Mouse (Mus musculus) thymus, postnatal 14 days (tissue): ENCODE results near the gene Spaca1.
"Not testable (repeated sequence)": the region's sequence is repeated elsewhere in the genome, so short reads cannot be mapped to it uniquely, and the experiment has no call there.

ENCODE experiments used
- DNase-seq: peaks from one replicate; pipeline ENCODE4 v3.0.0; 2021

Gene Spaca1

GRCm38 (mm10) chr4:34049571-34050255 lies at the start of gene Spaca1:
Spaca1 (minus strand) TSS chr4:34050191.
- peak; percentile 5 for DNase-seq

- DNase-seq: not testable (repeated sequence)
Measured at GRCm38 (mm10) chr4:34087286-34087685, 37.3 kb upstream of the Spaca1 start.

DNA sequence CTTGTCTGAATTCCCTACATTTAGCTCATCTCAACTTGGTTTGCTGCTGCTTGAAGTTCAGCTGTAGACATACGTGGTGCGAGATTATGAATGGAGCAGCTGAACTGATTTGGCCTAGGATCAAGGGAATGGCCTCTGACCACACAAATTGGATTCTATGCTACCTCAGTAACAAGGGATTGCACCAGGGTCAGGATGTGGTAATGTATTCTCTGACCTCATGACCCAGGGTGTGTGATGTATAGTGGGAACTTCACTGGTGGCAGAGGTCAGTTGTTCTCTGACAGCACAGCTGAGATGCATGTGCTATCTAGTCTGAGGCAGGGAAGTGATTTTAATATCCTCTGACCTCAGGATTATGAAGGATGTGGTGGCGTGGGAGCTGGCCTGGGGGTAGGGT lies 31.1 kb upstream of the Spaca1 start:
- no peak for DNase-seq

- DNase-seq: no peak
Measured at GRCm38 (mm10) chr4:34069002-34069401, 19.0 kb upstream of the Spaca1 start.

DNA sequence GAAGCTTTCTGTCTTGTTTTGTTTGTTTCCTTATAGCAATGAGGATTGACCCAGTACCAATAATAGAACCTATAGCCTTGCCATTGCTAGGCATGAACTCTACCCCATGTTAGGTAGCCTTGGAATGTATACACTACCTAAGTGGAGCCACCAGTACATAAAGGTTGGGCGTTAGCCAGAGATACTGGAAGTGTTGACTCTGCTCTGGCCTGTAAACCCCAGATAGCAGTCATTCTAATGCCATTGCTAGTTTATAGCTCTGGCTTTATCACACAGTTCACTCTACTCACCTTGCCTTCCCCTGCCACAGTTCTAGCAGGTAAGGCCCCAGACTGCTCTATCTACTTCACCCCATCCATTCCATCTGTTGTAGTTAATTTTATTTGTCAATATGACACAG lies 8.3 kb upstream of the Spaca1 start:
- DNase-seq: no peak

DNA sequence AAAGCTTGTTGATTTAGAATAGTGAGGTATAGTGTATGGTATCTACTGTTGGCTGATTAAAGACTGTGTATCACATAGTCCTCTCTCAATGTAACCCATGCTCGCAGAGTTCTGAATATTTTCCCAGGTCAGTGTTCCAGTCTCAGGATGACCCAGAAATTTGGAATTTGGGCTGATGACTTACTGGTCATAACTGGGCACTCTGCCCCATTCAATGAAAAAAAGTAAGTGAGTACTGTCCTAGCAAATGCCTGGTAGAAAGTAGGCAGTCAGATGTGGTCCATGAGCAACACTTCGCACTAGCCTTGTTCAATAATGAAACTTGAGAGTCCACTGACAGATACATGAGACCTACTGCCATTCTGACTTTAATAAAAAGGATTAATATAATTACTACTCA lies 23.2 kb downstream of the Spaca1 start:
- DNase-seq: no peak

DNA sequence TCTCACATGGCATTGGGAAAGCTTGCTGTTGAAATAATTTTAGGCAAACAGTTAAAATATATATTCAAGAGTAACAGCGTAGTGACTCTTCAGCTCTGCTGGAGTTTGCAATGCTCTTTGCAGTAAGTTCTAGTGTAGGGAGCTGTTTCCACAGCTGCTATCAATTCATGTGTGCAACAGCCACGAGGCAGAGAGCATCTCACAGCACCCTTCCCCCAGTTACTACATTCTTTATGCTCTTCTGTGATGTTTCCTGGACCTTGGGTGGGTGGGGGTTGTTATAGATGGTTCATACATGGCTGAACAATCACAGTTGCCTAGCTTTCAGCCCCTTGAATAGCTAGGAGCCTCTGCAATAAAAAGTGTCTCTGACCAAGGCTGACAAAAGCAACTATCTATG lies 28.5 kb downstream of the Spaca1 start:
- DNase-seq: no peak

GRCm38 (mm10) chr4:33996382-33996781 lies 53.6 kb downstream of the Spaca1 start:
- no peak for DNase-seq

- no peak for DNase-seq
Measured at GRCm38 (mm10) chr4:33992687-33993086, 57.3 kb downstream of the Spaca1 start.

- no peak for DNase-seq
Measured at GRCm38 (mm10) chr4:33988466-33989089, 61.4 kb downstream of the Spaca1 start.
